Mouse (Mus musculus) cerebellum, postnatal 10 days (tissue): ENCODE data around the gene Vmn1r122.
"Not testable (repeated sequence)": the region's sequence is repeated elsewhere in the genome, so short reads cannot be mapped to it uniquely, and the experiment has no call there.

ENCODE experiments used
- DNase-seq, 2 experiments: peaks; one replicate each; pipeline ENCODE4 v3.0.0; 2021; ENCODE audit warnings: mixed read lengths in 2 of 2

Gene Vmn1r122

DNA sequence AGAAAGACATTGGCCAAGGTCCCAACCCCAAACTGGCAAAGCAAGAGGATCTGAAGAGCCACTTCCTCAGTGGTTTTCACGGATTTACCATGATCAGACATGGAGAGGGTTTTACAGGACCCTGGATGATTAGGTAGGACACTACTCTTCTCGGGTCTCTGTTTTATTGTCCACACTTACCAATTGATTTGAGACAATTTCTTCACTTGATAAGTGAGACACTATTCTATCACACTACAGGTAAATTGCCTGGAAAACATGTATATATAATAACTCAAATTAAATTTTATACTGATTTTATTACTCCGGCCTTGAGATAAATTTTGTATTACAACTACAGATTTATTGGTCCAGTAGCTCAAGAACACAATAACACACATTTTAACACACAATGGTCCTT is at the start of gene Vmn1r122:
Gene Vmn1r122, minus strand, starts transcription at position 101 of the 400 bp plus-strand sequence.
- not testable (repeated sequence) for DNase-seq

DNA sequence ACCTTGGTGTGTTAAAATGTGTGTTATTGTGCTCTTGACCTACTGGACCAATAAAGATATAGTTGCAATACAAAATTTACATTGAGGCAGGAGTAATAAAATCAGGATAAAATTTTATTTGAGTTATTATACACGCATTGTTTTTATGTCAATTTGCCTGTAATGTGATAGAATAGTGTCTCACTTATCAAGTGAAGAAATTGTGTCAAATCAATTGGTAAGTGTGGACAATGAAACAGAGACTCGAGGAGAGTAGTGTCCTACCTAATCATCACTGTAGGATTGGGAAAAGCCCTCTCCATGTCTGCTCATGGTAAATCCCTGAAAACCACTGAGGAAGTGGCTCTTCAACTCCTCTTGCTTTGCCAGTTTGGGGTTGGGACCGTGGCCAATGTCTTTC is 28.0 kb upstream of the Vmn1r122 start, which contains the start of gene Vmn1r123:
Gene Vmn1r123, plus strand, starts transcription at position 301 of the 400 bp plus-strand sequence.
- DNase-seq: not testable (repeated sequence)

DNA sequence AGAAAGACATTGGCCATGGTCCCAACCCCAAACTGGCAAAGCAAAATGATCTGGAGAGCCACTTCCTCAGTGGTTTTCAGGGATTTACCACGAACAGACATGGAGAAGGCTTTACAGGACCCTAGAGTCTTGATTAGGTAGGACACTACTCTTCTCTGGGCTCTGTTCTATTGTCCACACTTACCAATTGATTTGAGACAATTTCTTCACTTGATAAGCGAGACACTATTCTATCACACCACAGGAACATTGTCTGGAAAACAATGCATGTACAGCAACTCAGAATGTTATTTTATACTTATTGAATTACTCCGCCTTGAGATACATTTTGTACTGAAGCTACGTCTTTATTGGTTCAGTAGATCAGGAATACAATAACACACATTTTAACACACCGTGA is 35.5 kb downstream of the Vmn1r122 start, which contains the start of gene Vmn1r121:
Gene Vmn1r121, minus strand, starts transcription at position 101 of the 400 bp plus-strand sequence.
- not testable (repeated sequence) for DNase-seq
